Mouse (Mus musculus) gastrocnemius, adult 18-20 months (tissue): Measurements from ENCODE around the gene Gm20388. TPM values are rescaled to one million over a fixed set of nuclear protein-coding genes. Genes with fewer than 3 reads are reported as not detected.

Source experiments
- DNase-seq: peaks from one replicate; pipeline ENCODE4 v3.0.0; 2021; ENCODE audit warnings: low spot score
- total RNA-seq, 2 experiments: library from RNA; stranded (reverse); gene quantifications; 2 replicates each; pipeline ENCODE4 v1.2.3; 2021

Gene Gm20388
- total RNA-seq, 2 experiments from 2014 or later = 10.5 to 12.3 TPM

GRCm38 (mm10) chr8:122763267-122763738 is 2852.7 kb downstream of the Gm20388 start:
- DNase-seq = peak; percentile 22

DNA sequence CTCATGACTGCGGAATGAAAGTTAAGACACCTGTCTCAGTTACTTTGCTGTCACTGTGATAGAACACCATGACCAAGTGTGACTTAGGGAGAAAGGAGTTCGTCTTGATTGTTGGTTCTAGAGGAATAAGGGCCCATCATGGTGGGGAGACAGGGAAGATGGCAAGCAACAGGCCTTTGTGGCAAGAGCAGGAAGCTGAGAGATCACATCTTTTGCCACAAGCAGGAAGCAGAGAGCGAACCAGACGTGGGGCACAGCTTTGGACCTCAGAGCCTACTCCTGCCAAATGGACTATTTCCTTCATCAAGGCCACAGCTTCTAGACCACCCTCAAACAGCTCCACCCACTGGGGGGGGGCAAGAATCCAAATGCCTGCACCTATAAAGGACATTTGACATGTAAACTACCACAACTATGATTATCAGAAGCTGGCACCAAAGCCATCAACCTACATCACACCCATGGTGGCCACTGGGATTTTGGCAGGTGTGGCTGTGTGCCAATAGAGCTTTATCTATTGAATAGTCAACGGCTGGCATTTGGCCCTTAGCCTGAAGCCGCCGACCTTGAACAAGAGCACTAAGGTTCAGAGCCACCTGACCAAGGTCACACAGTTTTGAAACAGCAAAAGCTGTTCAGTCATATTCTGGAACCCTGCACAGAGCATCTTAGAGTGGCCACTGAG is 2854.3 kb downstream of the Gm20388 start:
- no peak for DNase-seq

DNA sequence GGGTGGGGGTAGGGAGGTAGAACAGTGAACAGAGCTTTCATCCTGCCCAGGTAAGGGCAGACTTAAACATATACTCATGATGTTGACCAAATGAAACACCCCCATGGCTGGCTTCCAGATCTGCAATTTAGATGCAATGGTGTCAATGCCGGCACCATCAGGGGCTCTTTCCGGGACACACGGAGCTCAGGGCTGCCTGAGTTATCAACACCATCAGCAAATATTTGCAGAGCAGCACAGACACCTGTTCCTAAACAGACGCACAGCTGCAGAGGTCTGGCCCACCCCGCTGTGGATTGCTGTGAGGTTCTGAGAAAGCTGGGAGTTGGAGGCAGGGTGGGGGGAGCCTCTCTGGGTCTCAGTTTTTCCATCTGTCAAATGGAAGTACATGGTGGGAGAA is 2855.5 kb downstream of the Gm20388 start:
- DNase-seq = no peak

- DNase-seq = no peak
Observed at GRCm38 (mm10) chr8:122766647-122767200, 2856.1 kb downstream of the Gm20388 start.

- no peak for DNase-seq
Observed at GRCm38 (mm10) chr8:122767229-122767628, 2856.6 kb downstream of the Gm20388 start.

DNA sequence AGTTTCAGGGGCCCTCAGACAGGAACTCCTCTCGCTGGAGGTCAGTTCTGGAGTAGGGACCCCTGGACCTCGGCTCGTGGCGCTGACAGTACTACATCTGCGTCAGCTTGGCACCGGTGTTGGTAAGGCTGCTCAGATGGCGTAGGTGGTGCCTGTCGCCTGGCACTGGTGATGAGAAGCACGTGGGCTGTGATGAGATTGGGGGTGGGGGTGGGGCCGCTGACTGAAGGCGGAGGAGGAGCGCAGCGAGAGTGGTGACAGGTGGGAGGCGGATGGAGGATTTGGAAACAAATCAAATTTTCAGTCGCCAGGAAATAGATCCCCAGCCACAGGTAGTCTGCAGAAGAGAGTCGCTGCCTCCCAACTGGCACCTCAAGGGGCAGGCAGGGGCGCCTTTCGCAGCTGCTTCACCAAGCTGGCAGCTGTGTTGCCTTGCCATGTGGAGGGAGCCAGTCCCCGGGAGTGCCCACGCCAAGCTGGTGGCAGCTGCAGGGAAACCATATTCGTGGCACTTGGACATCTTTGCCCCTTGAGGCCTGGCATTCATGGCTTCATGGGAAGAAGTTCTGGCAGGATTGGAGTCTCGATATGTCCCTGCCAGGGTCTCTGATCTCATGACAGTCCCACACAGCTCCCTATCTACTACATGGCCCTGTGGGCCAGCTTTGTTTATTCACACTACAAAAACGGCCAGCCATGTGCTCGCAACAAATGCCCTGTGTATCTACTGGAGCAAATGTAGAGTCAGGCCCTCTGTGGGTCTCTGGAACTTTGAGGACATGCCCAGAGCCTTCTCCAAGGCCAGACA is 2858.8 kb downstream of the Gm20388 start:
- DNase-seq = no peak

GRCm38 (mm10) chr8:122772431-122773060 is 2861.9 kb downstream of the Gm20388 start:
- no peak for DNase-seq

DNA sequence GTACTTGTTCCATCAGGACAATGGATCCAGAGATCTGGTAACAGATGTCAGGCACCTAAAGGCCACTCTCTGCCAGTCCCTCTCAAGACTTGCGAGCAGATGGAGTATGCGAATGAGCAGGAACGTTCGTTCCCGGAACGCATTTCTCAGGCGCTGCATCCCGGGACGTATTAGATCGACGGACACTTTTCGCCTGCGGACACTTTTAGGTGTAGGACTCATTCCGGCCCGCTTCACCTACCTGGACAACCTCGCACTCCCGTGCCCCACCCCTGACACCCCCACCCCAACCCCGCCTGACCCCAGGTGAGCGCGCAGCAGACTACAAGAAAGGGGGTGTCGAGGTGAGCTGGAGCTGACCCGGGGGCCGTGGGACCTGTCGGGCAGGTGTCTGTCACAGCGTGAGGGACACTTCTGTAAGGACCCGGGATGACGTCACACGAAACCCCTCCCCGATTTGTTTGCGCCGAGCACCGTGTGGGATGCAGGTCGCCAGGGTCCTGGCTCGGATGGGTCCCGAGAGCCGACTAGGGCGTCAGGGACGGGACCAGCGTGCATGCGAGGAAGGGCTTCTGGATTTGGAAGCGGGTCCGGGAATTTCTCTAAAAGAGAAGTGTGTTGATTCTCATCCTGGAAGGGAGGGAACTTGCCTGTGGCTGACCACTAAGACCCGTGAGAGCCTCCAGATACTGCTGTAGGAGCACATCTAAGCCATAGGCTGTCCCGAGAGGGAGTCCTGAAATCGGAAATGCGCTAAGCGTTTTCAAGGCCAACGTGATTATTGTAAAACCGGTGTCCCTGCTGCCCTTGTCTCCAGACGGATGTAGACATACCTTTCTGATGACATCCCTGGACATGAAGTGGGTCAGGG is 2864.9 kb downstream of the Gm20388 start, which contains the start of gene Acsf3:
Gene Acsf3, plus strand, starts transcription at position 202 of the 871 bp plus-strand sequence.
- DNase-seq = peak; percentile 59

DNA sequence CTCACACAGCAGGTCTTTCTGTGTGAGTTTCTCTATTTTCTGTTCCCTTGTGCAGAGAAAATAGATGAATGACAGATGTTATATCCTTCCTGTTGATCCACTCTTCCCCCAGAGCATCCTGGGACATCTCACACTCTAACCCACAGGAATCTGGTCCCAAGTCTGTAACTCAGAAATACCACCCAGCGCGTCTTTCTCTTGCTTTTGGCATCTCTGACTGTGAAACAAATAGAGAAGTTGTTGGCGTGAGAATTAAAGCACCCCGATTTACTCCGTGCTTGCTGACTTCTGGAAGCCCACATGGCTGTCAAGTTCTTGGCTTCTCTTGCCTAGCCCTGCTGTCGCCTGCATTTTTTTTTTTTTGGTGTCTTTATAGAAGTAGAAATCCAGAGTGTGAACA is 2867.1 kb downstream of the Gm20388 start:
- DNase-seq = no peak

- no peak for DNase-seq
Observed at GRCm38 (mm10) chr8:122778703-122779239, 2868.1 kb downstream of the Gm20388 start.

- no peak for DNase-seq
Observed at GRCm38 (mm10) chr8:122779255-122779654, 2868.6 kb downstream of the Gm20388 start.

GRCm38 (mm10) chr8:122784756-122785155 is 2874.1 kb downstream of the Gm20388 start:
- DNase-seq = peak; percentile 51

GRCm38 (mm10) chr8:122789796-122790195 is 2879.2 kb downstream of the Gm20388 start:
- no peak for DNase-seq

- DNase-seq = no peak
Observed at GRCm38 (mm10) chr8:122793375-122794174, 2882.9 kb downstream of the Gm20388 start.

DNA sequence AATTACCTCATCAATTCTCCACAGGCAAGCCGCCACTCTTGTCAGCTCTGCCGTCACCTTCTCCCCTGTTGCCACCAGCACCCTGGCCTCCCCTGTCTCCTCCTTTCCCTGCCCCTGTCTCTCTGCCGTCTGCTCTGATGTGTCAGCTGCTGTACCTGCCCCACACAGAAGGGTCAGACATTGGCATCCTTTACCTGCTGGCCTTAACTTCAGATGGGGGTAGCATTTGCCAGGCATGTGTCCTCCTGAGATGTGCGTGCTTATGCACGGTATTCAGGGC is 2883.5 kb downstream of the Gm20388 start:
- no peak for DNase-seq

DNA sequence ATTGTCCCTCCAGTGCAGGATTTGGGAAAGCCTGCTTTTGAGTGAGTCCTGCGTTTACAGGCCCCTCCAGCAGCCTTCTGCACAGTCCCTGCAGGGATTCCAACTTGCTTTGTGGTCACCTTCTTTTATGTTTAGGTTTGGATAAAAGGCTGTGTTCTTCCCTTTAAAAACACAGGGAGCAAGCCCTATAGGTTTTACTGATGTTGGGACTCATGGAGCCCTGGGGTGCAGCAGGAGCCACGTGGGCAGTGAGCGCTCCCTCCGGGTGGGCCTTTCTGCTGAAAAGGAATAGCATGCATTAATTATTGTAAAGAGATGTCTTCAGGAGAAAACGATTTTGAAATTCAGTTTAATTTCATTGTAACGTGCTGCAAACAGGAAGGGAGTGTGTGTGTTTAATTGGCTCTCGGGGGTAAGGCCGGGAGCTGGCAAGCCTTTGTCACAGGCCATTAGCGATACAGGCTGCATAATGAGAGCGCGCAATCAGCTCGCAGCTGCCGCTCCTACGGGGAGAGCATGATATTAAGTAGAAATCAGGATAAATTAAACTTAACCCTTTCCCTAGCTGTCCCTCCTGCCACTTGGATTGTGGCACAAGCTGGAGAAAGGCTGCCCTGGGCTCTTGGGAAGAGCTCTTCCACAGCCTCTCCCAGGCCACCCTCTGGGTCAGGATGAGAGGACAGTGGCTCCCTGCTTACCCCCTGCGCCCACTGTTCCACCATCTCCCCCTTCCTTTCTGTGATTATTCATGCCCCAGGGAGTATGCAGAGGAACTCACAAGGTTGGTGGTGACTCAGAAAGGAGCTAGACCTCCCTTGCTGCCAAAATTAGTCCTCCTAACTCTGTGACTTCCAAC is 2893.5 kb downstream of the Gm20388 start:
- no peak for DNase-seq

- no peak for DNase-seq
Observed at GRCm38 (mm10) chr8:122805349-122805748, 2894.7 kb downstream of the Gm20388 start.

- DNase-seq = no peak
Observed at GRCm38 (mm10) chr8:122806956-122807538, 2896.4 kb downstream of the Gm20388 start.

- peak; percentile 25 for DNase-seq
Observed at GRCm38 (mm10) chr8:122807907-122808306, 2897.3 kb downstream of the Gm20388 start.
